Mouse (Mus musculus) brain, embryonic 14.5 days (tissue): ENCODE measurements around the gene Ppara.

Source experiments
- CTCF ChIP-seq: fragments of 200-500 bp; IDR thresholded peaks from 2 replicates; pipeline ENCODE4 v1.5.1; 2012; ENCODE audit warnings: inconsistent platforms, mild to moderate bottlenecking, moderate library complexity, borderline replicate concordance; ENCODE audit not compliant: insufficient read depth, insufficient read length; ENCODE audit errors: extremely low read depth
- POLR2A ChIP-seq: fragments of 200-500 bp; IDR thresholded peaks from 2 replicates; pipeline ENCODE4 v1.6.1; 2012; ENCODE audit warnings: mild to moderate bottlenecking, inconsistent platforms, borderline replicate concordance; ENCODE audit not compliant: poor library complexity, insufficient read depth, insufficient read length, severe bottlenecking; ENCODE audit errors: extremely low read depth

DNA sequence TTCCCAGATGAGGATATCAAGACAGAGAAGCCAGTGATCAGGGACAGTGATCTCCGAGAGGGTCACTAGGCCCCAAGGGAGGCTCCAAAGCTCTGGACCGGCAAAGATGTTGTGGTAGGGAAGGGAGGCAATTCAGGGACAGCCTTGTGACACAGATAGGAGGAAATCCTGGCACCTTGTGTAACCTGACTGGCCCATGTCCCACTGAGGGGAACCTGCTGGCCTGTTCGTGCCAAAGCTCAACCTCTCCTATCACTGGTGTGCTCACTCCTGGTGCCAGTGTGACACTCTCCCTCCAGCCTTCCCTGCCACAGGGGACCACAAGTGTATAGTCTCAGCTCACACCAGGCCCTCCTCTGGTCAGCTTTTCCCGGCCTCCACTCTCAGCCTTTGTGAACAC lies 17.8 kb upstream of the Ppara start:
- TF ChIP-seq CTCF (no peak), POLR2A (no peak)
